Mouse (Mus musculus) layer of hippocampus, adult 8-10 months (tissue): ENCODE results near the gene Foxn1. TPM values are rescaled to one million over a fixed set of nuclear protein-coding genes. Genes with fewer than 3 reads are reported as not detected.

Source experiments
- DNase-seq, 2 experiments: peaks; one replicate each; pipeline ENCODE4 v3.0.0; 2022; ENCODE audit warnings: low spot score in 2 of 2
- total RNA-seq, 4 experiments: library from RNA; stranded (reverse); gene quantifications; 2 replicates each; pipeline ENCODE4 v1.2.4; 2022

The Foxn1 gene
- total RNA-seq, 4 experiments from 2014 or later: 0.10 TPM; not detected in 3

DNA sequence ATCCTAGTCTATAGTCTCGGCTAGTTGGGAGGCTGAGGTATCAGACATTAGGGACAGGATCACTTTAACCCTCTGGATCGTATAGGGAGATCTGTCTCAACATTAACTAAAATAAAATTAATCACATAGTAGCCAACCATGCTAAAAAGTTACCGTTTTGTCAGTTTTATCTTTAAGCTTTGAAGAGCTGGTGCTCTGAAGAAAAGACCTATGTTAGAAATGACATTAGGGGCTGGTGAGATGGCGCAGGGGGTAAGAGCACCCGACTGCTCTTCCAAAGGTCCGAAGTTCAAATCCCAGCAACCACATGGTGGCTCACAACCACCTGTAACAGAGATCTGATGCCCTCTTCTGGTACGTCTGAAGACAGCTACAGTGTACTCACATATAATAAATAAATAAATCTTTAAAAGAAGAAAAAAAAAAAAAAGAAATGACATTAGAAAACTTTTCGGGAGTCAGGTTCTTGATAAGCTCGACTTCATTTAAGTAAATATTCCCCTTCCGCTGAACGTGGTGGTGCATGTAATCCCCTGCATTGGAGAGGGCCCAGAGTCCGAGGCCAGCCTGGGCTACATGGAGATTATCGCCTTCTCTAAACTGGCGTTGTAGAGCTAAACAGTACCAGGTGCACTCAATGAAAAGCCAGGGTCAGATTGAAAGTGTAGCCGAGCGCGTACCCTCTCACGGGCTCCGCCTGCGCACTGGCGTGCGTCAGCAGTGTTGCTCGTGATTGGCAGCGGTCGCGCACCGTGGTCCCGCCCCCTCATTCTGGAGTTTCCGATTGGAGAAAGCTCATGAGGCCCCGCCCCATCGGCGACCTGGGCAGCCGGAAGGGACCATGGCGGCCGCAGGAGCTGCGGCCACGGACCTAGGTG, 58.5 kb downstream of the Foxn1 start, which contains the start of gene Pigs:
Gene Pigs, plus strand, starts transcription at position 782 of the 878 bp plus-strand sequence.
- peak; percentile 92 to 96 for DNase-seq

DNA sequence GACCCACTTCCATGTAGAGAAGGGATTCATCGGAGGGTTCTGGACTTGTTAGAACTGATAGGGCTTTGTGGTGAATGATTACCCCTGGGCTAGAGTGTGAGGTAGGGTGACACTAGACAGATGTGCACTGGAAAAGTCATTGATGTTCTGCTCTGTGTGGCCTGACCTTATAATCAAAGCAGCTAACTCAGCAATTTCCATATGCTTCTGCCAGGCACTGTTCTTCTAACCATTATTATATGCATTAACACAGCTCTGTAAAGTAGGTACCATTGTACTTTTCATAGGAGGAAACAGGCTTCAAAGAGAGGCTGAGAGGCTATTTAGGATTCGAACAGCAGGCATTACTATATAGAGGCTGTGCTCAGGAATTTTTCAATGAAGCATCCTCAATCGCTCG, 59.1 kb downstream of the Foxn1 start:
- DNase-seq: no peak

DNA sequence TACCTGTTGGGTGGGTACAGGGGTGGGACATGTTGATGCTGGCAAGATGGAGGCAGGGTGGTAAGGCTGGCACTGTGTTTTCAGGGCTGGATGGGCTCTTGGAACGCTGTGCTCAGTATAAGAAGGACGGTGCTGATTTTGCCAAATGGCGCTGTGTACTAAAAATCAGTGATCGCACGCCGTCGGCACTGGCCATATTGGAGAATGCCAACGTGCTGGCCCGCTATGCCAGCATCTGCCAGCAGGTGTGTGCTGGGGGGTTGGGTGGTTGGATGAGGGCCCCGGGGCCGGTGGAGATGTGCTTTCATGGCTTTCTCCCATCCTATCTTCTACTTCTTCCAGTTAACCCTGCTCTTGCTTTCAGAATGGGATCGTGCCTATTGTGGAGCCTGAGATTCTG, 61.4 kb downstream of the Foxn1 start:
- DNase-seq: no peak

DNA sequence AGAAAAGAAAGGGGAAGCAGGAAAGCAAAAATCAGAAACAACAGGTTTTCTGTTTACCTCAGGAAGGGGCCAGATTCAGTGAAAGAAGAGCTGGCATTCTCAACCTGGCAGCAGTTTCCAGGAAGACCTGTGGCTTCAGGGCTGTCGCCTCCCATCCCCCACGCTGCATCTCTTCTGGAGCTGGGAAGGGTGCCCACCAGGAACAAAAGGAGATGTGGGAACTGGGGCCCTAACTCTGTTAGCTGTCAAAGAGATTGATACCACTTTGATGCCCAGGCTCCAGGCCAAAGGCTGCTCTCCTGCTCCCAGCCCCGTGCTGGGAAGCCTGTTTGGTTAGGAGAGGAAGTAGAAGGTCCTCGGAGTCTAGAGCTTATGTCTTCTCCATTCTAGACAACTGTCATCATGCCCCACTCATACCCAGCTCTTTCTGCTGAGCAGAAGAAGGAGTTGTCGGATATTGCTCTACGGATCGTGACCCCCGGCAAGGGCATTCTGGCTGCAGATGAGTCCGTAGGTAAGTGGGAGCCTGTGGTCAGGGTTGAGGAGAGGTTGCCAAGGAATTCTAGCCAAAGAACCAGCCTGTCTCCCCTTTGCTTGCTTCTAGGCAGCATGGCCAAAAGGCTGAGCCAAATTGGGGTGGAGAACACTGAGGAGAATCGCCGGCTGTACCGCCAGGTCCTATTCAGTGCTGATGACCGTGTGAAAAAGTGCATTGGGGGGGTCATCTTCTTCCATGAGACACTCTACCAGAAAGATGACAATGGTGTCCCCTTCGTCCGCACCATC, 62.2 kb downstream of the Foxn1 start:
- no peak for DNase-seq

DNA sequence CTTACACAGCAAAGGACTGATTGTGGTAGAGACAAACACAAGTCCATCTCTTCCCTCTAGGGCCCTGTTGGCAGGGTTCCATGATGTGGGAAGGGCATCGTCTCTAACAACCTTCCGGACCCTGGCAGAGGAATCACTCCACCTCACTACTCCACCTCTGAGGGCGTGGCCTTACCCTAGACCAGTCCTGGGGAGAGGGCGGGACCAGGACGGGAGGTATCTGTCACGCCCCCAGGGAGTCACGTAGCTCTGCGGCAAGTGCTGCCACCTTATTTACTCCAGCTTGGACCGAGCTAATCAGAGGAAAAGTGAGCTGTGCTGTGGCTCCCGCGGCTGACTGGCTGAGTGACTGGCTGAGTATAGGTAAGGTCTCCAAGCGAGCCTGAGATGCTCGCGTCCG, 63.5 kb downstream of the Foxn1 start, which contains the start of gene Aldoc:
Gene Aldoc, plus strand, starts transcription at position 109 of the 400 bp plus-strand sequence.
- peak; percentile 83 to 90 for DNase-seq

DNA sequence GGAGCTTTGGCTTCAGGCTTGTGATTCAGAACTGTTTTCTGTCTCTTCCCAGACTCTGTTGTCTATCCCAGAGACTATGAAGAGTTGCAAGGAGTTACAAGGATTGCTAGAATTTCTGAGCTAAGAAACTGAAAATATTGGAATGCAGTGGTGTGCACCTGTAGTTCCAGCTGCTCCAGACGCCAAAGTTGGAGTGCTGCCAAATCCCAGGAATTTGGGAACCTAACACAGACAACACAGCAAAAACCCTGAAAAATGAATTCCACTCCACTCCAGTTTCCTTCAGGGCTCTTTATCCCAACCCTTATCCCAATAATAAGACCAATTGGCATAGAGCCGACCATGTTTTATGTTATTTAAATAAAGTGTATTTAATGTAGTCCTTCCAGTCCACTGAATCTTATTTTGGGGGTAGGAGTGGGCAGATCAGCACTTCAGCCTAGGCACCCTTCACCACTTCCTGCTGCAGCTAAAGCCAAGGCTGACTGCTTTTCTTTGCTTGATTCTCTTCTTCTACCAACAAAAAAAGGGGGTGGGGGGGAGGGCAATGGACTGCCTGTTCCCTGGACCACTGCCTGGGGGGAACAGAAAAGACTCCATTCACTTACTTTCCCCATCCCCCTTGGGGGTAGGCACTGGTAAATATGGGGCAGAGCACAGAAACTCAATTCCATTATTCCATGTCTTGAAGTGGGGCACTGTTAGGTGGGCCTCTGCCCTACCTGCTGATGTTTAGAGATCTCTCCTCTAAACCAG, 64.1 kb downstream of the Foxn1 start:
- DNase-seq: no peak

DNA sequence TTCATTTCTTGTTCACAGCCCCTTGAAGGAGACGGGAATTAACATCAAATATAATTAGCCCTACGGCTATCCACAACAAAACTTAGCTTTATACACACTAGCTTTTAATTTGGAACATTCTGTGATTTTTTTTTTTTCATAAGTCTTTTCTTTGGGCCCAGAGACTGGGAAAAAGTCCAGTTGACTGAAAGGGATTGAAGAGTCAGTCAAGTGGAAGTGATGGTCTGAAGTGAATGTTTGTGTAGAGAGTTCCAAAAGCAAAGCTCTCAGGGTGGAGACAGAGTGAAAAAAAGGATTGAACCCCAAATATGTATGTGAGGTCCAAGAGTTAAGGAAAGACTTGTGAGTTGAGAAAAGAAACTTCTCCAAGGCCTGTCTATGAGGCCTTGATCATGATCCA, 67.9 kb downstream of the Foxn1 start:
- DNase-seq: no peak

DNA sequence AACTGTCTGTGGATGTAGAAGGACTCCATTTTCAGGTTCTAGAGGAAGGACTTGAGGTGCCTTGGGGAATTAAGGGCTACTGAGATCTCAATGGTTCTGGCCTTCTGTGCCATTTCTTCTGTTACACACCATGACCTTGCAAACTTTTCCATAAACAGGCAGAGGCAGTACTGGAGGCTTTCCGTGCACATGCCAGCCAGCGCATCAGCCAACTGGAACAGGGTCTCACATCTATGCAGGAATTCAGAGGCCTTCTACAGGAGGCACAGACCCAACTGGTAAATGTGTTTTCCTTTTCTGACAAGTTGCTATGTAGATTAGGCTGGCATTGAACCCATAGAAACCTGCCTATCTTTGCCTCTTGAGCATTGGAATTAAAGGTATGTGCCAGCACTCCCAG, 72.7 kb downstream of the Foxn1 start:
- DNase-seq: no peak

DNA sequence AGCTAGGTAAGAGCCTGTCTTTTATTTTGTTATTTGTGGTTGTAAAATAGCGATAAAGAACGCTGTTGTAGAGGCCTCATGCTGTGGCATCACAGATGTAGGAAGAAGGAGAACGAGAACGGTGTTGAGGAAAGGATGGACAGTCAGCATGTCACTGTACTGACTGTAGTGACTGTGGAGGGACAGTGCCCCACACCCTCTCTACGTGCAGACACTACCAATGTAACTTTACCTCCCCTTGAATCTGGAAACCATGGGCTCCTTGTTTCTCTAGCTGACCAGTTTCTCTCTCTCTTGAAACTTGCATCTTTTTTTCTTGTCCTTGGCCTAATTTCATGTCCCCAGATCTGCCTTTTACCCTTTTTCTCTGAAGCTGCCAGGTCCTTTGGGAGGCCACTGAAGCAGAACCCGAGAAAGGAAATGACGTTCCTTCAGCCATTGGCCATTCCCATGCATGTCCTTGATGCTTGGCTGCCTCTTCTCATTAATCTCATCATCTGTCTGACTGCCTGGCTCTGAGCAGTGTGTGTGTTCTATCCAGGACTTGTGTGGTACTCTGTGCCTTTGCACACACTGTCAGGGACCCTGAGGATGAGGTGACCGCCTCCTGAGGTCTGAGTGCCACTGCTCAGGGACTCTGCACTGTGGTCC, 75.4 kb downstream of the Foxn1 start:
- DNase-seq: no peak

Other genes with a start within 250 kb of the Foxn1 start
- 10 to 100 TPM in 3 of 4 experiments, 1 to 10 TPM in 1; 9.2 to 11.1 (median 10.4) TPM for gene Traf4, start 221.0 kb downstream of the Foxn1 start, total RNA-seq
- gene Nek8, start 209.9 kb downstream of the Foxn1 start, total RNA-seq: 1 to 10 TPM; 3.0 to 3.5 (median 3.3) TPM
- gene Tlcd1, start 209.8 kb downstream of the Foxn1 start, total RNA-seq: 10 to 100 TPM; 16.6 to 24.8 (median 23.8) TPM
- gene Rpl23a, start 203.0 kb downstream of the Foxn1 start, total RNA-seq: 100 to 1,000 TPM; 606 to 878 (median 722) TPM
- 10 to 100 TPM; 28.2 to 39.4 (median 36.4) TPM for gene Rab34, start 198.1 kb downstream of the Foxn1 start, total RNA-seq
- 1 to 10 TPM; 3.9 to 5.9 (median 4.9) TPM for gene Proca1, start 193.2 kb downstream of the Foxn1 start, total RNA-seq
- gene Sdf2, start 140.8 kb downstream of the Foxn1 start, total RNA-seq: 10 to 100 TPM; 61.6 to 67.7 (median 62.3) TPM
- 100 to 1,000 TPM; 124 to 126 (median 125) TPM for gene Supt6, start 140.6 kb downstream of the Foxn1 start, total RNA-seq
- 100 to 1,000 TPM; 181 to 208 (median 193) TPM for gene 2610507B11Rik, start 124.8 kb downstream of the Foxn1 start, total RNA-seq
- 10 to 100 TPM in 1 of 4 experiments, 1 to 10 TPM in 3; 4.3 to 11.8 (median 7.3) TPM for gene BC030499, start 95.7 kb downstream of the Foxn1 start, total RNA-seq
- 1 to 10 TPM; 5.8 to 9.4 (median 7.1) TPM for gene Spag5, start 85.0 kb downstream of the Foxn1 start, total RNA-seq
- 1,000 to 10,000 TPM in 1 of 4 experiments, 100 to 1,000 TPM in 3; 734 to 1,027 (median 804) TPM for gene Aldoc, start 63.6 kb downstream of the Foxn1 start, total RNA-seq
- 10 to 100 TPM; 58.9 to 64.6 (median 62.2) TPM for gene Pigs, start 58.1 kb downstream of the Foxn1 start, total RNA-seq
- 10 to 100 TPM; 30.9 to 37.3 (median 34.9) TPM for gene Unc119, start 43.1 kb downstream of the Foxn1 start, total RNA-seq
- gene Slc13a2, start 35.7 kb upstream of the Foxn1 start, total RNA-seq: not detected
- gene Slc46a1, start 79.1 kb upstream of the Foxn1 start, total RNA-seq: 10 to 100 TPM in 3 of 4 experiments, 1 to 10 TPM in 1; 8.1 to 16.1 (median 11.1) TPM
- gene Sarm1, start 111.2 kb upstream of the Foxn1 start, total RNA-seq: 10 to 100 TPM; 32.9 to 40.8 (median 37.7) TPM
- gene Vtn, start 112.5 kb upstream of the Foxn1 start, total RNA-seq: 10 to 100 TPM; 66.0 to 84.5 (median 78.0) TPM
- gene Sebox, start 116.9 kb upstream of the Foxn1 start, total RNA-seq: 1 to 10 TPM; 2.4 to 4.8 (median 4.0) TPM
- 10 to 100 TPM; 46.7 to 52.3 (median 49.9) TPM for gene Tmem199, start 125.6 kb upstream of the Foxn1 start, total RNA-seq
- 100 to 1,000 TPM; 106 to 123 (median 116) TPM for gene Poldip2, start 125.6 kb upstream of the Foxn1 start, total RNA-seq
- 10 to 100 TPM; 29.9 to 32.6 (median 30.7) TPM for gene Tnfaip1, start 149.8 kb upstream of the Foxn1 start, total RNA-seq
- 10 to 100 TPM; 68.0 to 73.9 (median 73.6) TPM for gene Ift20, start 149.8 kb upstream of the Foxn1 start, total RNA-seq
- gene Tmem97, start 164.2 kb upstream of the Foxn1 start, total RNA-seq: 10 to 100 TPM; 12.9 to 16.4 (median 15.1) TPM